9 mouse cellular contexts compared by ENCODE assay signal in genomic region chr19:4438791-4439160, GRCm38 (mm10). TPM values are rescaled to one million over a fixed set of nuclear protein-coding genes. Genes with fewer than 3 reads are reported as not detected.
DNase-seq lines count a peak whose midpoint lies in the region; ATAC-seq and TF ChIP-seq lines count a peak whose summit lies in the region.
"Had no signal": no experiment of that assay in that cellular context is flagged by ENCODE, and none has a peak within 500 bp of the region (broad histone marks: within the 10 kb centered on the region; RNA-seq: fewer than 3 reads in every experiment).

No protein-coding gene starts in this region.

- H3K4me3 ChIP-seq in heart, embryonic 14.5 days (ENCODE audit: control insufficient read depth in 1 of 2, insufficient read depth in 1 of 2, low read depth in 1 of 2, low read length in 2 of 2): peak overlapping the region; percentile 63 to 68
- peak overlapping the region; percentile 69 for H3K4me3 ChIP-seq in G1E (ENCODE audit: low read depth, low read length)
- peak overlapping the region; percentile 44 for H3K4me3 ChIP-seq in hindbrain, embryonic 15.5 days
- peak overlapping the region; percentile 44 for H3K4me3 ChIP-seq in midbrain, embryonic 13.5 days (replicated peaks)

- intact Hi-C loops in heart, postnatal 10 days (cut with DNase I): no loop called here

- ATAC-seq in heart, embryonic 14.5 days (ENCODE audit: insufficient number of reproducible peaks, insufficient read depth, low FRiP score, low read depth): no peak
- ATAC-seq in G1E (ENCODE audit: extremely low read depth, insufficient number of reproducible peaks, low FRiP score, poor library complexity, severe bottlenecking): no peak
- ATAC-seq in hindbrain, embryonic 15.5 days (ENCODE audit: low FRiP score, low read depth): no peak
- ATAC-seq in midbrain, embryonic 13.5 days: 0 out of 2 replicates have a peak, but pooled peaks have one; percentile 10

- peak overlapping the region; percentile 85 for H3K9ac ChIP-seq in heart, embryonic 14.5 days (ENCODE audit: low read length)
- peak overlapping the region; percentile 44 for H3K9ac ChIP-seq in hindbrain, embryonic 15.5 days
- peak overlapping the region; percentile 64 for H3K9ac ChIP-seq in midbrain, embryonic 13.5 days (replicated peaks)

- H3K4me1 ChIP-seq in heart, embryonic 14.5 days (ENCODE audit: control insufficient read depth in 2 of 2, insufficient read depth in 2 of 2, low read length in 2 of 2): peaks cover 22 to 29% of the 10 kb centered on the region in 2 experiments
- H3K4me1 ChIP-seq in G1E (ENCODE audit: insufficient read depth, low read depth, low read length): peaks cover 50% of the 10 kb centered on the region
- H3K4me1 ChIP-seq in hindbrain, embryonic 15.5 days (replicated peaks): peaks cover 24% of the 10 kb centered on the region
- H3K4me1 ChIP-seq in midbrain, embryonic 13.5 days (replicated peaks): peaks cover 26% of the 10 kb centered on the region

- no peaks in the 10 kb centered on the region for H3K27me3 ChIP-seq in heart, embryonic 14.5 days (ENCODE audit: control insufficient read depth, insufficient read depth, low read length)
- peaks cover 28% of the 10 kb centered on the region for H3K27me3 ChIP-seq in G1E (ENCODE audit: insufficient read depth, low read length)
- peaks cover 23% of the 10 kb centered on the region for H3K27me3 ChIP-seq in hindbrain, embryonic 15.5 days
- peaks cover 34% of the 10 kb centered on the region for H3K27me3 ChIP-seq in midbrain, embryonic 13.5 days

- peak overlapping the region in 1 of 2 experiments; percentile 54; a peak in 1 of 4 replicates for H3K27ac ChIP-seq in heart, embryonic 14.5 days (replicated peaks in 1 of 2; ENCODE audit: control insufficient read depth in 1 of 2, insufficient read depth in 1 of 2, low read depth in 2 of 2, low read length in 2 of 2)
- no peak overlapping the region for H3K27ac ChIP-seq in hindbrain, embryonic 15.5 days (replicated peaks)
- H3K27ac ChIP-seq in midbrain, embryonic 13.5 days: no peak overlapping the region

- H3K4me2 ChIP-seq in heart, embryonic 14.5 days (ENCODE audit: low read length): peak overlapping the region; percentile 91
- peak overlapping the region; percentile 90 for H3K4me2 ChIP-seq in hindbrain, embryonic 15.5 days
- peak overlapping the region; percentile 74 for H3K4me2 ChIP-seq in midbrain, embryonic 13.5 days (replicated peaks)

- 5% methylated on average over 8 of the region's 8 CpGs for WGBS in heart, embryonic 14.5 days
- WGBS in hindbrain, embryonic 15.5 days: 8% methylated on average over 8 of the region's 8 CpGs
- WGBS in midbrain, embryonic 13.5 days: 9% methylated on average over 8 of the region's 8 CpGs

- TF ChIP-seq CTCF in G1E (IDR thresholded peaks at IDR 0.05; ENCODE audit: low read depth, low read length): no peak

- H3K36me3 ChIP-seq in heart, embryonic 14.5 days (ENCODE audit: control insufficient read depth, insufficient read depth, low read length): 0 out of 2 replicates have a peak, but pooled peaks cover 7% of the 10 kb centered on the region
- H3K36me3 ChIP-seq in G1E (replicated peaks): no peaks in the 10 kb centered on the region
- no peaks in the 10 kb centered on the region for H3K36me3 ChIP-seq in hindbrain, embryonic 15.5 days
- no peaks in the 10 kb centered on the region for H3K36me3 ChIP-seq in midbrain, embryonic 13.5 days

- no peaks in the 10 kb centered on the region for H3K9me3 ChIP-seq in heart, embryonic 14.5 days (ENCODE audit: control insufficient read depth, low read length)
- H3K9me3 ChIP-seq in G1E (replicated peaks): no peaks in the 10 kb centered on the region
- H3K9me3 ChIP-seq in hindbrain, embryonic 15.5 days: no peaks in the 10 kb centered on the region
- no peaks in the 10 kb centered on the region for H3K9me3 ChIP-seq in midbrain, embryonic 13.5 days

- no peak for DNase-seq in heart, postnatal 10 days
- no peak for DNase-seq in G1E (ENCODE audit: low spot score)
- no peak for DNase-seq in gastrocnemius, adult 8-10 months (ENCODE audit: low spot score in 2 of 2)
- DNase-seq in adrenal gland, adult (ENCODE audit: inconsistent age in 2 of 2, low spot score in 1 of 2): no peak
- DNase-seq in frontal cortex, adult 2 months (ENCODE audit: extremely low spot score in 1 of 2, low spot score in 1 of 2): no peak

RNA-seq across cellular contexts. Expression of gene Rhod, which starts 0.5 kb away (rescaled TPM):
- polyA plus RNA-seq in heart, embryonic 14.5 days (2014; fragmentation: Nextera tagmentation; extraction: Ambion mirVana): 20.0 and 24.0 TPM in 2 replicates
- 10 to 100 TPM in 1 of 2 experiments, 1 to 10 TPM in 1; 8.5 to 10.6 TPM for total RNA-seq in heart, postnatal 10 days (2021)
- total RNA-seq in G1E (2014; fragmentation: Nextera tagmentation) (2.0 and 2.6 TPM in 2 replicates), G1E (2017) (6.0 and 7.8 TPM in 2 replicates)
- 1.1 and 1.6 TPM in 2 replicates for polyA plus RNA-seq in G1E (2012)
- polyA plus RNA-seq in hindbrain, embryonic 15.5 days (2015; fragmentation: Nextera tagmentation; extraction: Ambion mirVana): 5.7 and 6.7 TPM in 2 replicates
- polyA plus RNA-seq in midbrain, embryonic 13.5 days (2015; fragmentation: Nextera tagmentation; extraction: Ambion mirVana): 4.2 and 10.3 TPM in 2 replicates
- under 1 TPM; 0.39 to 0.64 (median 0.55) TPM for total RNA-seq in gastrocnemius, adult 8-10 months (2022)
- 1.7 and 2.0 TPM in 2 replicates for polyA plus RNA-seq in frontal cortex, adult 2 months (2012; rRNA removed)

RNA-seq across cellular contexts. Expression of gene Syt12, which starts 38.5 kb away (rescaled TPM):
- 0.88 and 0.95 TPM in 2 replicates for polyA plus RNA-seq in heart, embryonic 14.5 days (2014; fragmentation: Nextera tagmentation; extraction: Ambion mirVana)
- 1 to 10 TPM in 1 of 2 experiments, under 1 TPM in 1; 0.47 to 2.7 TPM for total RNA-seq in heart, postnatal 10 days (2021)
- total RNA-seq in G1E (2014; fragmentation: Nextera tagmentation) (not detected in 2 replicates), G1E (2017) (0.11 and 0.23 TPM in 2 replicates)
- not detected in 2 replicates for polyA plus RNA-seq in G1E (2012)
- polyA plus RNA-seq in hindbrain, embryonic 15.5 days (2015; fragmentation: Nextera tagmentation; extraction: Ambion mirVana): 5.3 and 5.6 TPM in 2 replicates
- polyA plus RNA-seq in midbrain, embryonic 13.5 days (2015; fragmentation: Nextera tagmentation; extraction: Ambion mirVana): 1.7 and 1.9 TPM in 2 replicates
- total RNA-seq in gastrocnemius, adult 8-10 months (2022): 1 to 10 TPM; 1.8 to 4.7 (median 2.2) TPM
- 20.5 TPM in 2 replicates for polyA plus RNA-seq in frontal cortex, adult 2 months (2012; rRNA removed)

RNA-seq across cellular contexts. Expression of gene Kdm2a, which starts 40.7 kb away (rescaled TPM):
- polyA plus RNA-seq in heart, embryonic 14.5 days (2014; fragmentation: Nextera tagmentation; extraction: Ambion mirVana): 35.7 and 42.7 TPM in 2 replicates
- total RNA-seq in heart, postnatal 10 days (2021): 10 to 100 TPM; 50.4 to 54.4 TPM
- total RNA-seq in G1E (2014; fragmentation: Nextera tagmentation): 98.7 and 106 TPM in 2 replicates
- total RNA-seq in G1E (2017): 70.2 and 73.9 TPM in 2 replicates
- polyA plus RNA-seq in G1E (2012): 46.1 and 48.4 TPM in 2 replicates
- 32.7 and 36.3 TPM in 2 replicates for polyA plus RNA-seq in hindbrain, embryonic 15.5 days (2015; fragmentation: Nextera tagmentation; extraction: Ambion mirVana)
- 37.5 and 43.0 TPM in 2 replicates for polyA plus RNA-seq in midbrain, embryonic 13.5 days (2015; fragmentation: Nextera tagmentation; extraction: Ambion mirVana)
- 10 to 100 TPM; 30.2 to 37.7 (median 37.2) TPM for total RNA-seq in gastrocnemius, adult 8-10 months (2022)
- polyA plus RNA-seq in frontal cortex, adult 2 months (2012; rRNA removed): 68.7 and 69.6 TPM in 2 replicates

RNA-seq across cellular contexts. Expression of gene 2010003K11Rik, which starts 59.6 kb away (rescaled TPM):
- not detected in 2 replicates for polyA plus RNA-seq in heart, embryonic 14.5 days (2014; fragmentation: Nextera tagmentation; extraction: Ambion mirVana)
- total RNA-seq in heart, postnatal 10 days (2021): 1 to 10 TPM in 1 of 2 experiments, under 1 TPM in 1; 0.30 to 1.0 TPM
- total RNA-seq in G1E (2014; fragmentation: Nextera tagmentation): not detected in 2 replicates
- 0.11 TPM in 1 of 2 replicates, not detected in the other for total RNA-seq in G1E (2017)
- polyA plus RNA-seq in G1E (2012): not detected in 2 replicates
- not detected in 2 replicates for polyA plus RNA-seq in hindbrain, embryonic 15.5 days (2015; fragmentation: Nextera tagmentation; extraction: Ambion mirVana)
- not detected in 2 replicates for polyA plus RNA-seq in midbrain, embryonic 13.5 days (2015; fragmentation: Nextera tagmentation; extraction: Ambion mirVana)
- total RNA-seq in gastrocnemius, adult 8-10 months (2022): under 1 TPM in 3 of 4 experiments, not detected in 1; 0.22 to 0.25 (median 0.24) TPM
- not detected in 2 replicates for polyA plus RNA-seq in frontal cortex, adult 2 months (2012; rRNA removed)
- total RNA-seq: left cerebral cortex, postnatal 25 days had no signal
